Mouse (Mus musculus) forebrain, embryonic 16.5 days (tissue): ENCODE measurements around the gene Agbl1. TPM values are rescaled to one million over a fixed set of nuclear protein-coding genes. Genes with fewer than 3 reads are reported as not detected.

ENCODE experiments used
- ATAC-seq: fragments of 200-750 bp; cut with Nextera tagmentation; 2 replicates; pipeline ENCODE4 v1.8.0; 2017; ENCODE audit warnings: mild to moderate bottlenecking, moderate library complexity
- H3K27ac ChIP-seq: fragments of 300-500 bp; sonication (generic); 2 replicates; pipeline ENCODE4 v1.5.1; 2014; ENCODE audit warnings: low read length, control low read depth
- H3K27me3 ChIP-seq: fragments of 300-500 bp; sonication (generic); replicated peaks from 2 replicates; pipeline ENCODE4 v1.6.1; 2014; ENCODE audit warnings: low read length; ENCODE audit not compliant: control insufficient read depth, insufficient read depth
- H3K36me3 ChIP-seq: fragments of 300-500 bp; sonication (generic); 2 replicates; pipeline ENCODE4 v1.6.1; 2014; ENCODE audit not compliant: control insufficient read depth, insufficient read depth
- H3K4me1 ChIP-seq: fragments of 300-500 bp; sonication (generic); replicated peaks from 2 replicates; pipeline ENCODE4 v1.6.1; 2014; ENCODE audit warnings: low read length; ENCODE audit not compliant: control insufficient read depth, insufficient read depth
- H3K4me2 ChIP-seq: fragments of 300-500 bp; sonication (generic); 2 replicates; pipeline ENCODE4 v1.6.1; 2014; ENCODE audit warnings: mild to moderate bottlenecking, low read length, control low read depth
- H3K4me3 ChIP-seq: fragments of 300-500 bp; sonication (generic); replicated peaks from 2 replicates; pipeline ENCODE4 v1.5.1; 2014; ENCODE audit warnings: mild to moderate bottlenecking, low read length, control low read depth
- H3K9ac ChIP-seq: fragments of 300-500 bp; sonication (generic); replicated peaks from 2 replicates; pipeline ENCODE4 v1.6.1; 2014; ENCODE audit warnings: low read depth, low read length, control low read depth
- H3K9me3 ChIP-seq: fragments of 300-500 bp; sonication (generic); 2 replicates; pipeline ENCODE4 v1.6.1; 2016; ENCODE audit warnings: low read length; ENCODE audit not compliant: control insufficient read depth
- WGBS: fragments of 180-500 bp; shearing (Covaris S2); extraction: QIAGEN DNeasy Blood & Tissue Kit; methylation state at CpG from one replicate; pipeline ENCODE4 v1.1.7; 2014; 5-methylcytosine and 5-hydroxymethylcytosine counted together
- polyA plus RNA-seq: library from polyadenylated mRNA; unstranded; fragments of >200 nt; fragmentation: Nextera tagmentation; extraction: Ambion mirVana; gene quantifications from 2 replicates; pipeline ENCODE4 v1.2.1, GENCODE M21; 2015

Gene Agbl1
- polyA plus RNA-seq, 1 experiment from 2014 or later: 0.39 TPM

DNA sequence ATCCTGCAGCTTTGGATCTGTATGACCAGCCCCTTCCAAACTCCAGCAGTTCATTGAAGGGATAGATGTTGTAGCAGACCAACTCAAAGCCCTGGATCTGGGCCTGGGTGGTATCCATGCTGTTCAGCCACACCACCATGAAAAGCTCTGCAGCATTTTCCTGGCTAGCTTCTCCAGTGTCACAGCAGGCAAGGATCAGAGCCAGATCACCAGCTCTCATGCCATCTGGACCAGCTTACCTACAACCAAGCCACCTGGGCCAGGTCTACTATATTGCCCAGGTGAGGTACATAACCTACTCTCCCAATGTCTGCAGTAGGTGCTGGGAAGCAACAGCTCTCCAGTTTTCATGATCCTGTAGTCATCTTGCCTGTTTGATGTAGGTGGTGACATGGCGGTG lies 884.3 kb downstream of the Agbl1 start:
- WGBS: 94% methylated on average over 1 of the region's 1 CpGs
- H3K27ac ChIP-seq: no peak overlapping the region

GRCm38 (mm10) chr7:77129045-77129444 lies 899.4 kb downstream of the Agbl1 start:
- ATAC-seq: no peak
- Histone ChIP-seq H3K27me3 (no peaks in the 10 kb centered on the region), H3K36me3 (no peaks in the 10 kb centered on the region), H3K9me3 (no peaks in the 10 kb centered on the region), H3K4me2 (no peak overlapping the region), H3K9ac (no peak overlapping the region), H3K4me3 (no peak overlapping the region), H3K27ac (no peak overlapping the region), H3K4me1 (peaks cover 7% of the 10 kb centered on the region; the same call in 1 of the 2 replicates)
- WGBS: 70% methylated on average over 1 of the region's 1 CpGs

More for the DNA sequence above, 884.3 kb downstream of the Agbl1 start:
- H3K4me1 ChIP-seq: no peaks in the 10 kb centered on the region
- H3K9me3 ChIP-seq: no peaks in the 10 kb centered on the region
- no peaks in the 10 kb centered on the region for H3K27me3 ChIP-seq
- H3K4me2 ChIP-seq: no peak overlapping the region
- H3K9ac ChIP-seq: no peak overlapping the region
- no peaks in the 10 kb centered on the region for H3K36me3 ChIP-seq
- H3K4me3 ChIP-seq: no peak overlapping the region
- no peak for ATAC-seq

DNA sequence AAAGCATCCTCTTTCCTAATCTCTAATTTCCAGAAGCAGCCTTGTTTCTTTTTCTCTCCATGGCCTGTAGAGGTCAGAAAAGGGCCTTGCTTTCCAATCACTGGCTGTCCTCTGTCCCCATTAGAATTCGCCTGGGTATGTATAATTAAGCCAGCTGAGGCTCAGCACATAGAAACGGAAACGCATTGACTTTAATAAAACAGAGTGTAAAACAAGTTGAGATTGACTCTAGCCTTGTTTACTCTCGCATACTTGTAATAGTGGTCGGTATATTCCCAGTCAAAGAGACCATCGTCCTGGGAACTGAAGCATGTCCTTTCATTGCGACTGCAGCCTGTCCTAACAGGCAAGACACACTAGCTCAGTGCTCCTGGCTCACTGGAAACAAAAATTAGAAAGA lies 902.3 kb downstream of the Agbl1 start:
- H3K27ac ChIP-seq: no peak overlapping the region
- no peak overlapping the region for H3K9ac ChIP-seq

DNA sequence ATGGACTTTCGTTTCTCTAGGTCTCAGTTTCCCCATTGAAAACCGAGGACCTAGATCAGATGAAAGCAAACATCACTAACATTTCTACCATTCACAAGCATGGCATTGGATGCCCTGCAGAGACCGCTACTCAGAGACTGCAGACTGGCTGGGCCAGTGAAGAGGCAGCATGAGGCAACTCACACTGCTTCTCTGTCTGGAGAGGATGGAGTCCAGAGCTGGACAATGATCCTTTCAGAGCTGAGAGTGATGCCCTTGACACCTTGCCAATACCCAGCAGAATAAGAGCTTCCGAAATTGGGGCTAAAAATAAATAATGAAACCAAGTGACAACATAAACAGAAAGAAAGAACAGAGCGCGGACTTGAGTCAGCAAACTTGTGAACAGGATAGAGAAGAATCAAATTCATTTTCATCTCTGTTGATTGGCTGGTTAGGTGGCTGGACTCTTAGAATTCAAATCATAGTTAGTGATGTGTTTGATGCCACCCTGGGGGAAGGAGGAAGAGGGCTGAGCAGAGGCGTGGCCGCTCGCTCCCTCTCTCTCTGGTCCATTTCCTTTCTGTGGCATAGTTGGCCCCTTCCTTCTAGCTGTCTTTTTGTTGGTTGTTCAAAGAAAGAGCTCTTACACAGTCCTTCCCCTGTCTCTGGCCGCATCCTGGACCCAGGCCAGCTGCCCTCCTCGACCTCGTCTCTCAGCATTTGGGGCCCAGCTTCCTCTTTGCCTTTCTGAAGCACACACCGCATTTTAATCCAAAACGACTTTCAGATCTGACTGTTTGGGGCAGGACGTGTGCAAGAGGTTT lies 903.1 kb downstream of the Agbl1 start:
- no peaks in the 10 kb centered on the region for H3K9me3 ChIP-seq
- H3K9ac ChIP-seq: no peak overlapping the region
- 36% methylated on average over 15 of the region's 15 CpGs for WGBS
- H3K27ac ChIP-seq: no peak overlapping the region
- H3K36me3 ChIP-seq: no peaks in the 10 kb centered on the region
- H3K4me1 ChIP-seq: peaks cover 7% of the 10 kb centered on the region; the same call in 1 of the 2 replicates
- H3K4me3 ChIP-seq: no peak overlapping the region
- ATAC-seq: peak; percentile 84
- H3K4me2 ChIP-seq: no peak overlapping the region
- no peaks in the 10 kb centered on the region for H3K27me3 ChIP-seq

More for the DNA sequence above, 902.3 kb downstream of the Agbl1 start:
- peak; percentile 72 for ATAC-seq
- no peaks in the 10 kb centered on the region for H3K27me3 ChIP-seq
- H3K9me3 ChIP-seq: no peaks in the 10 kb centered on the region
- H3K36me3 ChIP-seq: no peaks in the 10 kb centered on the region
- H3K4me2 ChIP-seq: 0 out of 2 replicates have a peak overlapping the region, but pooled peaks have one; percentile 4
- peaks cover 7% of the 10 kb centered on the region; the same call in 1 of the 2 replicates for H3K4me1 ChIP-seq
- WGBS: 20% methylated on average over 7 of the region's 7 CpGs
- H3K4me3 ChIP-seq: no peak overlapping the region

DNA sequence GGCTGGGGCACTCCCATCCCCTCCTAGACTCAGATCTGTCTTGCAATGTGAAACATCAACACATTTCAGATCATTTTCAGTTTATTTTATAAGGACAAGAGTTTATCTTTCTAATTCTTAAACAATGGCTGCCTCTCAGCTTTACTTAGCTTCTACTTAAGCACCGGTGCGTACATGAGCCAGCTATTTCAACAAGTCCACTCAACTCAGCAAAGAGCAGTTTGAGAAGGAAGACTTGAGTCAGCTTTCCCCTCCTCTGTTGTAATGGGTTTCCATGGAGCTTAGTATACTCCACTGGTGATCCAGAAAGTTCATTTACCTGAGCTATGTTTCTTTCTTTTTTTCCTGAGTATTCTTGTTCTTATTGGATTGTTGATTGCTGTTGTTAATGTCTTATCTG lies 905.2 kb downstream of the Agbl1 start:
- H3K27ac ChIP-seq: no peak overlapping the region

DNA sequence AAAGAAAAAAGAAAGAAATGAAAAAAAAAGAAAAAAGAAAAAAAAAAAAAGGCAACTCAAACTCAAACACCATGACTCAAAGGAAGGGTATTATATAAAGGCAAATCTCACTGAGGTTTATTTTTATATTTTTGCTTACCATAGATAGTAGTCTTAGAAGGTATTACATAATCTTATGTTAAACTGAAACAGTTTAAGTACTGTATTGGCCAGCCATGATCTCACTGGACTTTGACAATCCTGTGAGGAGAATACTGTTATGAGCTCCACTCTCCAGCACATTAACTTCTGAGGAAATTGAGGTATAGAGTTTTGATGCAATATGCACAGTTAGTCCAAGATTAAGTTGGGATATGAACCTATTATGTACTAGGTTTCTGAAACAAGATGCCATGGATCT lies 909.0 kb downstream of the Agbl1 start:
- Histone ChIP-seq H3K4me2 (no peak overlapping the region), H3K9me3 (no peaks in the 10 kb centered on the region), H3K27me3 (no peaks in the 10 kb centered on the region), H3K27ac (no peak overlapping the region), H3K36me3 (no peaks in the 10 kb centered on the region), H3K4me1 (no peaks in the 10 kb centered on the region), H3K4me3 (no peak overlapping the region), H3K9ac (no peak overlapping the region)
- no peak for ATAC-seq

More for the DNA sequence above, 905.2 kb downstream of the Agbl1 start:
- Histone ChIP-seq H3K4me1 (peaks cover 7% of the 10 kb centered on the region; the same call in 1 of the 2 replicates), H3K4me2 (no peak overlapping the region), H3K27me3 (no peaks in the 10 kb centered on the region), H3K9ac (no peak overlapping the region), H3K4me3 (no peak overlapping the region), H3K36me3 (no peaks in the 10 kb centered on the region), H3K9me3 (no peaks in the 10 kb centered on the region)
- WGBS: 97% methylated on average over 2 of the region's 2 CpGs
- ATAC-seq: no peak

GRCm38 (mm10) chr7:77147527-77147926 lies 917.8 kb downstream of the Agbl1 start:
- no peak for ATAC-seq
- 78% methylated on average over 3 of the region's 3 CpGs for WGBS
- Histone ChIP-seq H3K27me3 (no peaks in the 10 kb centered on the region), H3K9me3 (no peaks in the 10 kb centered on the region), H3K36me3 (no peaks in the 10 kb centered on the region), H3K9ac (no peak overlapping the region), H3K4me3 (no peak overlapping the region), H3K4me2 (no peak overlapping the region), H3K4me1 (no peaks in the 10 kb centered on the region; the same call in 1 of the 2 replicates), H3K27ac (no peak overlapping the region)

GRCm38 (mm10) chr7:77148820-77149219 lies 919.1 kb downstream of the Agbl1 start:
- 91% methylated on average over 4 of the region's 4 CpGs for WGBS
- Histone ChIP-seq H3K36me3 (no peaks in the 10 kb centered on the region), H3K4me1 (no peaks in the 10 kb centered on the region; the same call in 1 of the 2 replicates), H3K4me3 (no peak overlapping the region), H3K4me2 (no peak overlapping the region), H3K9me3 (no peaks in the 10 kb centered on the region), H3K27ac (no peak overlapping the region), H3K27me3 (no peaks in the 10 kb centered on the region), H3K9ac (no peak overlapping the region)
- no peak for ATAC-seq

DNA sequence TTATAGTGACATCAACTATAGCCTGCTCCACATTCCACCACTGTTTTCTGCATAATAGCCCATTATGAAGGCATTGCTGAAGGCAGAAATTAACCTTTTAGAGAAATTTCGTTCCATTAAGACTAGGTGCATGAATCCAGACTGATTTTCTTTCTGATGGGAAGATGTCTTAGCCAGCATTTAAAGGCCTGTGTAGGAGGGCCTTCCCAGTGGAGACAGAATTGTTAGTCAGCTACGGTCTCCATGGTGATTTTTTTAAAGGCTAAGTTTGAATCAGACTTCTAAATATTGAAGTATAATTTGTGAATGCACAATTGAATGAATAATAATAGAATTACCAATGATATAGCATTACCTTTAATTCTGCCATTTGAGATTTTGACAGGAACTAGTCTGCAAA lies 920.2 kb downstream of the Agbl1 start:
- H3K4me2 ChIP-seq: no peak overlapping the region
- H3K27me3 ChIP-seq: no peaks in the 10 kb centered on the region
- no peak overlapping the region for H3K9ac ChIP-seq
- no peak overlapping the region for H3K4me3 ChIP-seq
- H3K4me1 ChIP-seq: no peaks in the 10 kb centered on the region; the same call in 1 of the 2 replicates
- no peaks in the 10 kb centered on the region for H3K9me3 ChIP-seq
- no peak overlapping the region for H3K27ac ChIP-seq
- no peaks in the 10 kb centered on the region for H3K36me3 ChIP-seq
- WGBS: 61% methylated on average over 2 of the region's 2 CpGs
- ATAC-seq: 0 out of 2 replicates have a peak, but pooled peaks have one; percentile 33
